Mouse (Mus musculus): ENCODE results near the gene Kpna2.

- TF ChIP-seq GATA1 (IDR thresholded peaks at IDR 0.05; ENCODE audit: borderline replicate concordance, low read length) (no peak), FLI1 (IDR thresholded peaks at IDR 0.05; ENCODE audit: low read length) (no peak)
These were observed 31.7 kb downstream of the Kpna2 start for GRCm38 (mm10) chr11:106967630-106968029.

All from megakaryocyte, embryonic 14.5 days (primary cell).